Mouse (Mus musculus): ENCODE measurements at regions not wholly inside any gene's neighbourhood (a gene's known extent, or its start where the extent isn't known, plus 50 kb on each side); places are given as distances from the start of the nearest gene placed in this dataset.

DNA sequence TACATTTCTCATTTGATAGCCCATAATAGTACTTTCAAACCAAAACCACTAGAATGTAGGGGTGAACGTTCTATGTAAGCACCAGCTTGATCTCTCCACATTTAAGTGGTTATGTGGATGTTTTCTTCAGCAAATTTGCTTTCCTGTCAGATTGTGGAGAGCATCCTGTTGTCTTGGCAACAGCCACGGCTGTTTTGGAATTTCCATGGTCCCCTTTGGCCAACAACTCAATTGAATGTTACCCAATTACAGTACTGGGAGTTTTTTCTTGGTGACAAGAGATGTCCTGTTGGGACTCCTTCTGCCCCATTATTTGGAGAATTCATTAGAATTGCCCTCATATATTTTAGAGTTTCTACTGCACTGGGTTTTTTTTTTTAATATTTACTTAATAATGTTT is 503.2 kb downstream of the Ndufa4 start:
- no peak for ATAC-seq (replicated peaks; ENCODE audit: low FRiP score, poor library complexity, severe bottlenecking)

DNA sequence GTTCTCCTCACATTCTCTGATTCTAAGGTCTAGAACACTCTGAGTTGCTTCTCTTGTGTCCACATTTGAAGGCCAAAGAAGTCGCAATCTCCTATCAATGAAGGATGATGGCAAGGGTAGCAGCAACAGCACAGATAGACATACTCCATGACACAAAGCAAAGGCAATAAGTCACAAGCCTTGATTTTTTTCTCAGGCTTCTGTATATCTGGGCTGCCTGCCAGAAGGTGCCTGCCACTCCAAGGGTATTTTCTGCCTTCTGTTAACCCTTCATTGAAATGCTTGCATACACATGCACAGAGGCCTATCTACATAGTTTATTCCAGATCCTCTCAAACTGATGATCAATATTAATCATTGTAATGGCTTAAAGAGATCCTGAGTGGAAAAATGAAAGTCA is 548.2 kb downstream of the Ndufa4 start:
- no peak for ATAC-seq (replicated peaks; ENCODE audit: low FRiP score, poor library complexity, severe bottlenecking)

DNA sequence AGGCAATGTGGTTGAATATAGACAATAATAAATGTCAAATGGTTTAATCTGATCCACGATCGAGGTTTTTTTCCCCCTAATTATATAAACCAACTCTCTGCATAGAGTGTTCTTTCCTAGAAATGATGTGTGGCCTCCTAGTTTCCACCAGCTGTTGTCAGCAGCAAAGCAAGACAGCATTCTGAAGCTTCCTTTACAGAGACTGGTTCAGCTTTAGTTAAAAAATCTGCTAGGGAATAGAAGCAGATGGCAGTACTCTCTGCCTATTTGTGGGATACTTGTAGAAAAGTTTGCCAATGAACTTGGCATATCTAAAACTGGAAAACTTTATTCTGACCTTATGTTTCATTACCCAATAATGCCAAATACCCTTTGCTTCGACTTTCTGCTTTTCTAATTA is 553.7 kb downstream of the Ndufa4 start:
- ATAC-seq (replicated peaks; ENCODE audit: low FRiP score, poor library complexity, severe bottlenecking): no peak

DNA sequence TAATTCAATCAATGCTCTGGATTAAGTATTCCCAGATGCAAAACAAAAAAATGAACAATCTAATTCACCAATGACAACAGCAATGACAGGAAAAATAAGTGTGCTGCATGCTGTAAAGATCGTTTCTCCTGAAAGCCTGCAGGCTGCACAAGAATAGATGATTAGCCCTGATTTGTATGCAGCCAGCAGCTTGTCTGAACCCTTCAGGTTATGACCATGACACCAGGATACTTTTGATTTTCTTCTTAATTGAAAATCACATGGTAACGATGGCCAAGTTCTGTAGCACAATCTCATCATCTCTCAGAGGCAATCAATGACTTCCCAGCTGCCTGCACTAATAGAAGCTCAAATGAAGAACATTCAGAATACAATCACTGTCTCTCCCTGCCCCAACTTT is 573.2 kb downstream of the Ndufa4 start:
- ATAC-seq (replicated peaks; ENCODE audit: low FRiP score, poor library complexity, severe bottlenecking): no peak

DNA sequence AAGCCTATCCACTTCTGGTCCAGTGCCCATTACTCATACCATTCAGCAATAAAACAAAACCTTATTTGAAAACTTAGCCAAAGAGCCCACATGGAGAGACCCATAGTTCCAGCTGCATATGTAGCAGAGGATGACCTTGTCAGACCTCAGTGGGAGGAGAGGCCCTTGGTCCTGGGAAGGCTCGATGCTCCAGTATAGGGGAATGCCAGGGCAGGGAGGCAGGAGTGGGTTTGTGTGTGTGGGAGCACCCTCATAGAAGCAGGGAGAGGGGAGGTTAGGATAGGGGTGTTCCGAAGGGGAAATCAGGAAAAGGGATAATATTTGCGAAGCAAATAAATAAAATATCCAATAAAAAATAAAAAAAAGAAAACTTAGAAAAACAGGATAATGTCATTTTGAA is 593.6 kb downstream of the Ndufa4 start:
- no peak for ATAC-seq (replicated peaks; ENCODE audit: low FRiP score, poor library complexity, severe bottlenecking)

DNA sequence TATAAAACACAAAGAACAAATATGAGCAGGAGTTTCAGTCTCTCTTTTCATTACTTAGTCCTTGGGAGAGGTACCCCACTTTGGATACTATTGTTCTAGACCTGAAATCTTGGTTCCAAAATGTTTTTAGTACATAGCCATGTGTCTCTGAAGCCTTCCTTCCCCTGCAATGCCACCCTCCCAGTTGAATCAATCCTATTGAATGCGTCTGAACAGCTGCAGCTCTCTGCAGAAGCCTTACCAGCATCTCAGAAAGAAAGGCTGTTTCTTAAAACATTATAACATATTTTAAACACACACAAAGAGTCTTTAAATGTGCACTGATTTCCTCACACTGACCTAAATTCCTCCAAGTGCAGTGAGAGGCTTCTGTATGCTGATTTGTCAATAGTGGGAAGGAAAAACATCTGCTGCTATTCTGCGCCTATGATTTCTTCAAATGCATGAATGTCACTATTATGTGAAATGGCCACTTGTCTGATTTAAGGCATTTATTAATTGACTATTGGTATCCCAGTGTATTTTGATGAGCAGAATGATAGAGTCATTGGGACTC is 601.2 kb downstream of the Ndufa4 start:
- no peak for ATAC-seq (replicated peaks; ENCODE audit: low FRiP score, poor library complexity, severe bottlenecking)

DNA sequence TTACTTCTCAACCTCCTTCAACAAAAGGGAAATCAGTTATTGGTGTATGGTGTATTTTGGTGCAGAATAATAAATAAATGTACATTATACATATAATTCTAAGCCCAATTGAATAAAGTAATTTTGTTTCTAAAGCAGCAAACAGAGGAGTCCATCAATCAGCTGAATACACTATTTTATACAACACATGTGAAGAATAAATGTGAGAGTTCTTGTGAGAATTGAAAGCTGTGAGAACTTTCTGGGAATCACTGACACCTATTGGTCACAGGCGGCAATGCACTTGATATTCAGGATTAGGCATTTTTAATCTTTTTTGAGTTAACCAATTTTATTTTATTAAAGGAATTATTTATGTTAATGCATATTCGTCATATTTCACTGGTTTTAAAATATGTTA is 623.3 kb downstream of the Ndufa4 start:
- 0 out of 2 replicates have a peak, but pooled peaks have one; percentile 52 for ATAC-seq (replicated peaks; ENCODE audit: low FRiP score, poor library complexity, severe bottlenecking)

DNA sequence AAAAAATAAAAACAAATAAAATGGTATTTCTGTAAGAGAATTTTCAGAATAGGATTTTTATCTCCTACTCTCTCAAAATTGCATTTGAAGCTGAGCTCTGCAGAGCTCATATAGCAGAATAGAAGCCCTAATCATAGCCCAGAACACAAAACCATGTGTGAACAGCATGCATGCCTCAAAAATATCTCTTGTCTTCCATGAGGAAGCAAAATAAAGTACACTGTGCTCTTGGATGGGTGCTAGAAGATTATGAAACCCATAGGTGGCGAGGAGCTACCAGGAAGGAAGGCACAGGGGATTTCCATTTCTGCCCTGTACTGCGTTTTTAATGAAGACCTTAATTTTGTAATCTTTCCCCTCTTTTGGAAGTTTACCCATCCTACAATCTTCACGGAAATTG is 632.1 kb downstream of the Ndufa4 start:
- ATAC-seq (replicated peaks; ENCODE audit: low FRiP score, poor library complexity, severe bottlenecking): no peak
